Mouse (Mus musculus): Measurements from ENCODE around the gene Fcrla. TPM values are rescaled to one million over a fixed set of nuclear protein-coding genes. Genes with fewer than 3 reads are reported as not detected.
"Not testable (repeated sequence)": the region's sequence is repeated elsewhere in the genome, so short reads cannot be mapped to it uniquely, and the experiment has no call there.

Fcrla gene
- polyA plus RNA-seq, 1 experiment from 2014 or later = not detected

DNA sequence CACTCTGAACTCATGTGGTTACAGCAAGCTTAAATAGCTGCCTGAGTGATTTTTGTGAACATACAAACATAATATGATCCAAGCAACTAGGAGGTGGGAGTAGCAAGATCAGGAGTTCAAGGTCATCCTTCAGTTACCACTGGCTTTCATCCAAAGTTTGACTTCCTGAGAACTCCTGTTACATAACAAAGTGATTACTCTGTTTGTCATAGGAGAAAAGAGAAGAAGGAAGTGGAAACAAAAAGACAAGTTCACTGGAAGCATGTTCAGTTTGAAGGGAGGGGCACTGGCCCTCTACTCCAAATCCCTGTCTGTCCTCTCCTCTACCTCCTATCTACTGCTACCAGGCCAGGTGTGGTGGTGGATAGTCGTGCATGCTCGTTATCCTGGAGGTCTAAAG, 32.4 kb upstream of the Fcrla start:
- H3K4me2 ChIP-seq = no peak overlapping the region
- no peak overlapping the region for H3K9ac ChIP-seq
- no peaks in the 10 kb centered on the region for H3K9me3 ChIP-seq
- no peak for ATAC-seq (ENCODE audit: low FRiP score)
- no peaks in the 10 kb centered on the region for H3K36me3 ChIP-seq (replicated peaks)
- H3K4me1 ChIP-seq = no peaks in the 10 kb centered on the region
- H3K27me3 ChIP-seq = no peaks in the 10 kb centered on the region
- H3K4me3 ChIP-seq (replicated peaks) = no peak overlapping the region
- H3K27ac ChIP-seq = no peak overlapping the region
- WGBS = 86% methylated on average over 2 of the region's 2 CpGs

GRCm38 (mm10) chr1:170958225-170958624, 30.8 kb upstream of the Fcrla start:
- ATAC-seq (ENCODE audit: low FRiP score) = no peak
- Histone ChIP-seq H3K36me3 (replicated peaks) (no peaks in the 10 kb centered on the region), H3K27ac (no peak overlapping the region), H3K4me1 (no peaks in the 10 kb centered on the region), H3K4me3 (replicated peaks) (no peak overlapping the region), H3K4me2 (no peak overlapping the region), H3K9ac (no peak overlapping the region), H3K9me3 (no peaks in the 10 kb centered on the region), H3K27me3 (no peaks in the 10 kb centered on the region)
- WGBS = 66% methylated on average over 3 of the region's 3 CpGs

- no peak for ATAC-seq (ENCODE audit: low FRiP score)
- Histone ChIP-seq H3K4me3 (replicated peaks) (no peak overlapping the region), H3K27ac (no peak overlapping the region), H3K36me3 (replicated peaks) (no peaks in the 10 kb centered on the region), H3K4me1 (no peaks in the 10 kb centered on the region), H3K9ac (no peak overlapping the region), H3K27me3 (no peaks in the 10 kb centered on the region), H3K4me2 (no peak overlapping the region), H3K9me3 (no peaks in the 10 kb centered on the region)
- WGBS = 89% methylated on average over 2 of the region's 2 CpGs
Observed at GRCm38 (mm10) chr1:170953192-170953591, 25.8 kb upstream of the Fcrla start.

GRCm38 (mm10) chr1:170950772-170951171, 23.4 kb upstream of the Fcrla start:
- no peak for ATAC-seq (ENCODE audit: low FRiP score)
- no peak overlapping the region for H3K27ac ChIP-seq
- 74% methylated on average over 3 of the region's 3 CpGs for WGBS
- no peaks in the 10 kb centered on the region for H3K36me3 ChIP-seq (replicated peaks)
- no peak overlapping the region for H3K4me2 ChIP-seq
- no peak overlapping the region for H3K9ac ChIP-seq
- H3K4me3 ChIP-seq (replicated peaks) = no peak overlapping the region
- H3K4me1 ChIP-seq = no peaks in the 10 kb centered on the region
- no peaks in the 10 kb centered on the region for H3K27me3 ChIP-seq
- 0 out of 2 replicates have a peak, but pooled peaks cover 4% of the 10 kb centered on the region for H3K9me3 ChIP-seq

DNA sequence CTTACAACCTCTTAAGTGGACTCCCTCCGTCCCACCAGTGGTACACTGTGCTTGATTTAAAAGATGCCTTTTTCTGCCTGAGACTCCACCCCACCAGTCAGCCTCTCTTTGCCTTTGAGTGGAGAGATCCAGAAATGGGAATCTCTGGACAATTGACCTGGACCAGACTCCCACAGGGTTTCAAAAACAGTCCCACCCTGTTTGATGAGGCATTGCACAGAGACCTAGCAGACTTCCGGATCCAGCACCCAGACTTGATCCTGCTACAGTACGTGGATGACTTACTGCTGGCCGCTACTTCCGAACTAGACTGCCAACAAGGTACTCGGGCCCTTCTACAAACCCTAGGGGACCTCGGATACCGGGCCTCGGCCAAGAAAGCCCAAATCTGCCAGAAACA, 17.5 kb upstream of the Fcrla start:
- not testable (repeated sequence) for ATAC-seq (ENCODE audit: low FRiP score); H3K9ac ChIP-seq; H3K4me1 ChIP-seq; H3K4me2 ChIP-seq; H3K27me3 ChIP-seq; H3K27ac ChIP-seq; H3K36me3 ChIP-seq (replicated peaks); H3K4me3 ChIP-seq (replicated peaks)
- WGBS = 96% methylated on average over 8 of the region's 9 CpGs
- H3K9me3 ChIP-seq = peaks cover 14% of the 10 kb centered on the region; the same call in 1 of the 2 replicates

GRCm38 (mm10) chr1:170944151-170944550, 16.8 kb upstream of the Fcrla start:
- not testable (repeated sequence) for H3K27me3 ChIP-seq; H3K9ac ChIP-seq; H3K36me3 ChIP-seq (replicated peaks); H3K27ac ChIP-seq; ATAC-seq (ENCODE audit: low FRiP score); H3K4me1 ChIP-seq; H3K4me3 ChIP-seq (replicated peaks); H3K4me2 ChIP-seq
- 92% methylated on average over 9 of the region's 9 CpGs for WGBS
- peaks cover 14% of the 10 kb centered on the region; the same call in 1 of the 2 replicates for H3K9me3 ChIP-seq

GRCm38 (mm10) chr1:170939255-170939654, 11.9 kb upstream of the Fcrla start:
- Histone ChIP-seq H3K27me3 (no peaks in the 10 kb centered on the region), H3K4me2 (no peak overlapping the region)

DNA sequence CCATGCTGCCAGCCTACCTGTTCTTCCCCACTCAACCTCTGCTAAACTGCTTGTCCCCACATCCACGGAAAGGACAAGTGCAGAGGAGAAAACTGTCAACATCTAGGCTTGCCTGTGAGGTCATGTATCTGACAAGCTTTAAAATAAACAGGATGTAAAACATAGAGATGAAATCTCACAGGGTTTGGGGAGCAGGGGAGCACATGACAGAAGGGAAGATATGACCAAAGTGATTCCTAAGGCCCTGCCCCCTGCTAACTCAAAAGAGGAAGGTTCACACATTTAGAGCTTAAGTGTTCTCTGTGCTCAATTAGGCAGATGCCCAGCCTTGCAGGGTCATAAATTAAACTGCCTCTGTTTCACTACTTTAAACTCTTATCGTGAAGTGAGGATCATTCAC, 7.0 kb upstream of the Fcrla start:
- H3K4me1 ChIP-seq = no peaks in the 10 kb centered on the region
- H3K27ac ChIP-seq = no peak overlapping the region
- no peak for ATAC-seq (ENCODE audit: low FRiP score)
- H3K9me3 ChIP-seq = no peaks in the 10 kb centered on the region
- H3K4me3 ChIP-seq (replicated peaks) = no peak overlapping the region
- 84% methylated on average over 2 of the region's 2 CpGs for WGBS
- no peaks in the 10 kb centered on the region for H3K36me3 ChIP-seq (replicated peaks)
- no peak overlapping the region for H3K4me2 ChIP-seq
- no peaks in the 10 kb centered on the region for H3K27me3 ChIP-seq
- no peak overlapping the region for H3K9ac ChIP-seq

More at GRCm38 (mm10) chr1:170939255-170939654, 11.9 kb upstream of the Fcrla start:
- ATAC-seq (ENCODE audit: low FRiP score) = no peak
- no peaks in the 10 kb centered on the region for H3K4me1 ChIP-seq
- no peak overlapping the region for H3K9ac ChIP-seq
- no peaks in the 10 kb centered on the region for H3K36me3 ChIP-seq (replicated peaks)
- WGBS = 92% methylated on average over 12 of the region's 12 CpGs
- H3K27ac ChIP-seq = no peak overlapping the region
- no peak overlapping the region for H3K4me3 ChIP-seq (replicated peaks)
- H3K9me3 ChIP-seq = peaks cover 10% of the 10 kb centered on the region; the same call in 1 of the 2 replicates

DNA sequence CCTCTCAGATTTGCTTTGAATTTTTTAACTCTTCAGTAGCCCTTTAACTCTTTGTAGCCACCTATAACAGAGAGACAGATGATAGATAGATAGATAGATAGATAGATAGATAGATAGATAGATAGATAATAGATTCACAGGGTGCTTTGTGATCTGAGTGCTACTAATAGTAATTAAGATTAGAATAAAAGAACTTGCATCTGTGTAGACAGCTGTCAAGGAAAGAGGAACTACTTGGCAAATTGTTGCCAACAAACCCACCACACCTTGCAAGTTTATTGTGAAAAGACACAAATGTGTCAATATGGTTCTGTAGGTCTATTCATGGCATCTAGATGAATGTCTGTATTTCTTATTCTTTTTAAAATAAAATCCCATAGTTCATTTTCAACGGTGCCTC, 6.6 kb upstream of the Fcrla start:
- no peaks in the 10 kb centered on the region for H3K4me1 ChIP-seq
- H3K36me3 ChIP-seq (replicated peaks) = no peaks in the 10 kb centered on the region
- no peaks in the 10 kb centered on the region for H3K27me3 ChIP-seq
- no peak overlapping the region for H3K9ac ChIP-seq
- ATAC-seq (ENCODE audit: low FRiP score) = no peak
- WGBS = 85% methylated on average over 1 of the region's 1 CpGs
- no peak overlapping the region for H3K4me2 ChIP-seq
- H3K4me3 ChIP-seq (replicated peaks) = no peak overlapping the region
- H3K9me3 ChIP-seq = no peaks in the 10 kb centered on the region
- no peak overlapping the region for H3K27ac ChIP-seq

DNA sequence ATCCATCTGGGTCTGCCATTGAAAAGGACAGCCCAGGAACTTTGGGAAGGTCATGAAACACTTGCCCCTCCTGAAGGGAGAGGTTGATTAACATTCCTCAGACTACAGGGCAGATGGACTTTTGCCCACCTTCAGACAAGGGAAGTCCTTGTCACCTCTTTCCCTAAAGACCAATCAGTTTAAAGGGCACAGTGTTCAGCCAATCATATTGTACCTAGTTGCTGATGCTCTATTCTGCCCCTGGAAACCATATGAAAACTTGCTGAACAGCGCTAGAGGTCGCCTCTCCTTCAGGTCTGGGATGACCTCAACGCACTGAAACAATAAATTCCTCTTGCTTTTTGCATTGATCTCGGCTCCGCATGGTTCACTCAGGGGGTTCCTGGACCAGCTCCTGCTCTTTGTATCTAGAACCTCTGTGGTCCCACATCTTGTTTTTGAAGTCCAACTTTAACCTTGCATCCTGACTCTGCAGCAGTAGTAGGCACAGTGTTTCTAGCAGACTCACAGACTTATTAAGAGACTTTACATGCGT, 6.1 kb upstream of the Fcrla start:
- no peak overlapping the region for H3K4me2 ChIP-seq
- no peaks in the 10 kb centered on the region for H3K4me1 ChIP-seq
- H3K4me3 ChIP-seq (replicated peaks) = no peak overlapping the region
- no peak overlapping the region for H3K27ac ChIP-seq
- no peaks in the 10 kb centered on the region for H3K36me3 ChIP-seq (replicated peaks)
- no peak for ATAC-seq (ENCODE audit: low FRiP score)
- no peaks in the 10 kb centered on the region for H3K9me3 ChIP-seq
- H3K9ac ChIP-seq = no peak overlapping the region
- no peaks in the 10 kb centered on the region for H3K27me3 ChIP-seq
- WGBS = 81% methylated on average over 6 of the region's 6 CpGs

GRCm38 (mm10) chr1:170932043-170932442, 4.7 kb upstream of the Fcrla start:
- Histone ChIP-seq H3K4me3 (replicated peaks) (no peak overlapping the region), H3K27me3 (no peaks in the 10 kb centered on the region), H3K36me3 (replicated peaks) (no peaks in the 10 kb centered on the region), H3K9me3 (no peaks in the 10 kb centered on the region), H3K4me2 (no peak overlapping the region), H3K27ac (no peak overlapping the region), H3K4me1 (no peaks in the 10 kb centered on the region), H3K9ac (no peak overlapping the region)
- ATAC-seq (ENCODE audit: low FRiP score) = no peak
- 86% methylated on average over 3 of the region's 3 CpGs for WGBS

DNA sequence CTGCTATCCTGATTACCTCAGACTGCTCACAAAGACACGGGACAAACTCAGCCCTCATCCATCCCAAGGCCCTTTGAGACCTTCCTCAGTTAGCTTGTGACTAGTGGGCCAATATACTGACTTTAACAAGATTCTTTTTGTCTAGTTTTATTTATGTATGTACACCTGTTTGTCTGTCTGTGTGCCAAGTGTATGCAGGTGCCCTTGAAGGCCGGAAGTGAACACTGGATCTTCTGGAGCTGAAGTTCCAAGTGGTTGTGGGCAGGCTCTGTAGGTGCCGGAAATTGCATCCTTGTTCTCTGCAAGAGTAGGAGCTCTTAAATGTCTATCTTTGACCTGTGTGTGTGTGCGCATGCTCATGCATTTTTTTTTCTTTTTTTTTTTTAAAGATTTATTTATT, 1.9 kb upstream of the Fcrla start:
- Histone ChIP-seq H3K4me2 (no peak overlapping the region), H3K36me3 (replicated peaks) (no peaks in the 10 kb centered on the region), H3K4me1 (no peaks in the 10 kb centered on the region), H3K4me3 (replicated peaks) (no peak overlapping the region), H3K9me3 (no peaks in the 10 kb centered on the region), H3K27ac (no peak overlapping the region), H3K9ac (no peak overlapping the region), H3K27me3 (no peaks in the 10 kb centered on the region)
- 87% methylated on average over 4 of the region's 4 CpGs for WGBS
- no peak for ATAC-seq (ENCODE audit: low FRiP score)

GRCm38 (mm10) chr1:170928467-170928866, 1.1 kb upstream of the Fcrla start:
- 82% methylated on average over 2 of the region's 2 CpGs for WGBS
- no peaks in the 10 kb centered on the region for H3K27me3 ChIP-seq
- no peaks in the 10 kb centered on the region for H3K4me1 ChIP-seq
- H3K9me3 ChIP-seq = no peaks in the 10 kb centered on the region
- no peak overlapping the region for H3K27ac ChIP-seq
- no peak overlapping the region for H3K4me2 ChIP-seq
- no peak overlapping the region for H3K9ac ChIP-seq
- H3K4me3 ChIP-seq (replicated peaks) = no peak overlapping the region
- no peak for ATAC-seq (ENCODE audit: low FRiP score)
- no peaks in the 10 kb centered on the region for H3K36me3 ChIP-seq (replicated peaks)
